Mouse (Mus musculus) stomach, postnatal 0 days (tissue): ENCODE data around the gene Rangrf.
"Not testable (repeated sequence)": the region's sequence is repeated elsewhere in the genome, so short reads cannot be mapped to it uniquely, and the experiment has no call there.

Source experiments
- CTCF ChIP-seq: IDR thresholded peaks from 2 replicates; pipeline ENCODE4 v1.5.1; 2016; ENCODE audit warnings: antibody characterized with exemption, low read depth, mild to moderate bottlenecking, moderate library complexity
- EP300 ChIP-seq: optimal IDR thresholded peaks from 2 replicates; pipeline ENCODE3; 2016; ENCODE audit warnings: antibody characterized with exemption

DNA sequence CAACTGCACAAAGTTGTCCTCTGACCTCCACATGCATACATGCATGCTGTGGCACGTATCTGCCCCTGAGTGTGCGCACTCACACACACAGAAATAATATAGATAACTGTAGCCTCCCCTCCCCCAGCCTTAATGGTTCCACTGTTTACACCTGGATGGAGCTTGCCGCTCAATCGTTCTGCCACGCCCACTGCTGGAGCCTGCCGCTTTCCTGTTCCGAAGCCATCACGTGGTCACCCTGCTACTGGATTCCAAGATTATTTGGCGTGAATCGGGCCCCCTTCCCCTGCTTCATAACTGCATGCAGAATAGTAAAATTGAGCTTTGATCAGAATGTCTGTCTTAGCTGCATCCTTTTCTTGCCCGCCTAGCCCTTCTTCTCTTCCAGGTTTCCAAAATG is 12.8 kb downstream of the Rangrf start:
- TF ChIP-seq CTCF, EP300: not testable (repeated sequence)
